Mouse (Mus musculus): ENCODE data around the gene Gm10337. TPM values are rescaled to one million over a fixed set of nuclear protein-coding genes. Genes with fewer than 3 reads are reported as not detected.

Gm10337 gene
- 4.1 and 10.3 TPM in 2 replicates for polyA plus RNA-seq (2014; fragmentation: Nextera tagmentation; extraction: Ambion mirVana)

- no peak within 1 kb of the TSS for H3K27ac ChIP-seq (ENCODE audit: low read depth, low read length)
- peaks cover 31% of the 10 kb centered on the region for H3K36me3 ChIP-seq (ENCODE audit: control insufficient read depth, insufficient read depth, low read length)
- H3K4me1 ChIP-seq (ENCODE audit: control insufficient read depth, insufficient read depth, low read length): no peaks in the 10 kb centered on the region
- H3K4me2 ChIP-seq (ENCODE audit: low read depth): no peak within 1 kb of the TSS
- no peak for ATAC-seq (ENCODE audit: insufficient read depth, low FRiP score, low TSS enrichment)
- H3K9me3 ChIP-seq (ENCODE audit: control insufficient read depth, low read length): no peaks in the 10 kb centered on the region
- no peak within 1 kb of the TSS for H3K9ac ChIP-seq (ENCODE audit: low read length)
- H3K4me3 ChIP-seq (ENCODE audit: low read depth, low read length): no peak within 1 kb of the TSS
- H3K27me3 ChIP-seq (ENCODE audit: control insufficient read depth, insufficient read depth, low read length): no peaks in the 10 kb centered on the region
- WGBS: 85% methylated on average over 1 of the region's 1 CpGs
- no peak for DNase-seq (ENCODE audit: low spot score)
Observed at GRCm38 (mm10) chr15:102503447-102503846, at the start of gene Gm10337. TSS of gene Gm10337 (plus strand) at chr15:102503722.

- Histone ChIP-seq H3K36me3 (ENCODE audit: control insufficient read depth, insufficient read depth, low read length) (no peaks in the 10 kb centered on the region), H3K9me3 (ENCODE audit: control insufficient read depth, low read length) (no peaks in the 10 kb centered on the region), H3K4me3 (ENCODE audit: low read depth, low read length) (no peak overlapping the region), H3K4me2 (ENCODE audit: low read depth) (no peak overlapping the region), H3K4me1 (ENCODE audit: control insufficient read depth, insufficient read depth, low read length) (no peaks in the 10 kb centered on the region), H3K9ac (ENCODE audit: low read length) (no peak overlapping the region), H3K27ac (ENCODE audit: low read depth, low read length) (no peak overlapping the region), H3K27me3 (ENCODE audit: control insufficient read depth, insufficient read depth, low read length) (no peaks in the 10 kb centered on the region)
- DNase-seq (ENCODE audit: low spot score): no peak
- 45% methylated on average over 6 of the region's 6 CpGs for WGBS
- no peak for ATAC-seq (ENCODE audit: insufficient read depth, low FRiP score, low TSS enrichment)
Observed at GRCm38 (mm10) chr15:102455993-102456392, 47.5 kb upstream of the Gm10337 start.

- H3K9me3 ChIP-seq (ENCODE audit: control insufficient read depth, low read length): no peaks in the 10 kb centered on the region
- 68% methylated on average over 5 of the region's 5 CpGs for WGBS
- H3K36me3 ChIP-seq (ENCODE audit: control insufficient read depth, insufficient read depth, low read length): no peaks in the 10 kb centered on the region
- no peaks in the 10 kb centered on the region for H3K4me1 ChIP-seq (ENCODE audit: control insufficient read depth, insufficient read depth, low read length)
- no peak overlapping the region for H3K9ac ChIP-seq (ENCODE audit: low read length)
- H3K27me3 ChIP-seq (ENCODE audit: control insufficient read depth, insufficient read depth, low read length): no peaks in the 10 kb centered on the region
- peak overlapping the region; percentile 30; the same call in 1 of the 2 replicates for H3K4me3 ChIP-seq (ENCODE audit: low read depth, low read length)
- peak overlapping the region; percentile 41 for H3K4me2 ChIP-seq (ENCODE audit: low read depth)
- H3K27ac ChIP-seq (ENCODE audit: low read depth, low read length): no peak overlapping the region
- no peak for ATAC-seq (ENCODE audit: insufficient read depth, low FRiP score, low TSS enrichment)
- no peak for DNase-seq (ENCODE audit: low spot score)
Observed at GRCm38 (mm10) chr15:102458050-102458736, 45.3 kb upstream of the Gm10337 start.

GRCm38 (mm10) chr15:102458904-102459317, 44.6 kb upstream of the Gm10337 start, which contains the start of gene Prr13:
TSS of gene Prr13 (plus strand) at chr15:102459028.
- H3K4me1 ChIP-seq (ENCODE audit: control insufficient read depth, insufficient read depth, low read length): no peaks in the 10 kb centered on the region
- H3K4me2 ChIP-seq (ENCODE audit: low read depth): peak within 1 kb of the TSS; percentile 41
- peak; percentile 48; the same call in 1 of the 2 replicates for ATAC-seq (ENCODE audit: insufficient read depth, low FRiP score, low TSS enrichment)
- peak; percentile 82 for DNase-seq (ENCODE audit: low spot score)
- H3K36me3 ChIP-seq (ENCODE audit: control insufficient read depth, insufficient read depth, low read length): no peaks in the 10 kb centered on the region
- no peaks in the 10 kb centered on the region for H3K9me3 ChIP-seq (ENCODE audit: control insufficient read depth, low read length)
- WGBS: under 1% methylated on average over 19 of the region's 19 CpGs
- no peaks in the 10 kb centered on the region for H3K27me3 ChIP-seq (ENCODE audit: control insufficient read depth, insufficient read depth, low read length)
- H3K27ac ChIP-seq (ENCODE audit: low read depth, low read length): no peak within 1 kb of the TSS
- peak within 1 kb of the TSS; percentile 1; the same call in 1 of the 2 replicates for H3K9ac ChIP-seq (ENCODE audit: low read length)
- peak within 1 kb of the TSS; percentile 30 for H3K4me3 ChIP-seq (ENCODE audit: low read depth, low read length)

GRCm38 (mm10) chr15:102459381-102459780, 44.1 kb upstream of the Gm10337 start:
- no peak for ATAC-seq (ENCODE audit: insufficient read depth, low FRiP score, low TSS enrichment)
- no peak overlapping the region for H3K27ac ChIP-seq (ENCODE audit: low read depth, low read length)

GRCm38 (mm10) chr15:102459847-102460246, 43.7 kb upstream of the Gm10337 start:
- Histone ChIP-seq H3K27me3 (ENCODE audit: control insufficient read depth, insufficient read depth, low read length) (no peaks in the 10 kb centered on the region), H3K36me3 (ENCODE audit: control insufficient read depth, insufficient read depth, low read length) (no peaks in the 10 kb centered on the region), H3K4me3 (ENCODE audit: low read depth, low read length) (no peak overlapping the region), H3K4me2 (ENCODE audit: low read depth) (no peak overlapping the region), H3K27ac (ENCODE audit: low read depth, low read length) (no peak overlapping the region), H3K4me1 (ENCODE audit: control insufficient read depth, insufficient read depth, low read length) (no peaks in the 10 kb centered on the region), H3K9me3 (ENCODE audit: control insufficient read depth, low read length) (no peaks in the 10 kb centered on the region), H3K9ac (ENCODE audit: low read length) (no peak overlapping the region)
- 69% methylated on average over 5 of the region's 5 CpGs for WGBS
- ATAC-seq (ENCODE audit: insufficient read depth, low FRiP score, low TSS enrichment): no peak
- DNase-seq (ENCODE audit: low spot score): no peak

More at GRCm38 (mm10) chr15:102459381-102459780, 44.1 kb upstream of the Gm10337 start:
- H3K36me3 ChIP-seq (ENCODE audit: control insufficient read depth, insufficient read depth, low read length): no peaks in the 10 kb centered on the region
- H3K27me3 ChIP-seq (ENCODE audit: control insufficient read depth, insufficient read depth, low read length): no peaks in the 10 kb centered on the region
- peak overlapping the region; percentile 30 for H3K4me3 ChIP-seq (ENCODE audit: low read depth, low read length)
- H3K4me2 ChIP-seq (ENCODE audit: low read depth): peak overlapping the region; percentile 41
- no peaks in the 10 kb centered on the region for H3K4me1 ChIP-seq (ENCODE audit: control insufficient read depth, insufficient read depth, low read length)
- no peak for DNase-seq (ENCODE audit: low spot score)
- 42% methylated on average over 6 of the region's 6 CpGs for WGBS
- peak overlapping the region; percentile 1; the same call in 1 of the 2 replicates for H3K9ac ChIP-seq (ENCODE audit: low read length)
- H3K9me3 ChIP-seq (ENCODE audit: control insufficient read depth, low read length): no peaks in the 10 kb centered on the region

GRCm38 (mm10) chr15:102460409-102460808, 43.1 kb upstream of the Gm10337 start:
- Histone ChIP-seq H3K4me3 (ENCODE audit: low read depth, low read length) (no peak overlapping the region), H3K27ac (ENCODE audit: low read depth, low read length) (no peak overlapping the region)

GRCm38 (mm10) chr15:102460971-102461370, 42.6 kb upstream of the Gm10337 start:
- no peak for ATAC-seq (ENCODE audit: insufficient read depth, low FRiP score, low TSS enrichment)
- H3K36me3 ChIP-seq (ENCODE audit: control insufficient read depth, insufficient read depth, low read length): no peaks in the 10 kb centered on the region
- H3K27ac ChIP-seq (ENCODE audit: low read depth, low read length): no peak overlapping the region
- no peaks in the 10 kb centered on the region for H3K27me3 ChIP-seq (ENCODE audit: control insufficient read depth, insufficient read depth, low read length)
- no peak overlapping the region for H3K4me3 ChIP-seq (ENCODE audit: low read depth, low read length)
- no peak overlapping the region for H3K4me2 ChIP-seq (ENCODE audit: low read depth)
- H3K9me3 ChIP-seq (ENCODE audit: control insufficient read depth, low read length): no peaks in the 10 kb centered on the region
- DNase-seq (ENCODE audit: low spot score): no peak
- no peaks in the 10 kb centered on the region for H3K4me1 ChIP-seq (ENCODE audit: control insufficient read depth, insufficient read depth, low read length)
- WGBS: 75% methylated on average over 4 of the region's 4 CpGs
- no peak overlapping the region for H3K9ac ChIP-seq (ENCODE audit: low read length)

More at GRCm38 (mm10) chr15:102460409-102460808, 43.1 kb upstream of the Gm10337 start:
- 80% methylated on average over 12 of the region's 12 CpGs for WGBS
- no peaks in the 10 kb centered on the region for H3K4me1 ChIP-seq (ENCODE audit: control insufficient read depth, insufficient read depth, low read length)
- no peak for ATAC-seq (ENCODE audit: insufficient read depth, low FRiP score, low TSS enrichment)
- H3K27me3 ChIP-seq (ENCODE audit: control insufficient read depth, insufficient read depth, low read length): no peaks in the 10 kb centered on the region
- H3K4me2 ChIP-seq (ENCODE audit: low read depth): no peak overlapping the region
- no peaks in the 10 kb centered on the region for H3K36me3 ChIP-seq (ENCODE audit: control insufficient read depth, insufficient read depth, low read length)
- DNase-seq (ENCODE audit: low spot score): no peak
- no peak overlapping the region for H3K9ac ChIP-seq (ENCODE audit: low read length)
- H3K9me3 ChIP-seq (ENCODE audit: control insufficient read depth, low read length): no peaks in the 10 kb centered on the region
